Mouse (Mus musculus): ENCODE results near the gene Gm12248.

GRCm38 (mm10) chr11:58138821-58139220 is 45.9 kb upstream of the Gm12248 start:
- TF ChIP-seq CTCF (IDR thresholded peaks at IDR 0.05; ENCODE audit: low read depth, low read length) (no peak), TAL1 (conservative IDR thresholded peaks at IDR 0.05; ENCODE audit: low read depth, low read length) (no peak)

Measured in G1E (cell line).